Mouse (Mus musculus): ENCODE results near the gene Krtap1-5.
A peak's percentile ranks its signal among the peaks of the same experiment; 100 is the strongest.
"Not testable (repeated sequence)": the region's sequence is repeated elsewhere in the genome, so short reads cannot be mapped to it uniquely, and the experiment has no call there.

Gene Krtap1-5

DNA sequence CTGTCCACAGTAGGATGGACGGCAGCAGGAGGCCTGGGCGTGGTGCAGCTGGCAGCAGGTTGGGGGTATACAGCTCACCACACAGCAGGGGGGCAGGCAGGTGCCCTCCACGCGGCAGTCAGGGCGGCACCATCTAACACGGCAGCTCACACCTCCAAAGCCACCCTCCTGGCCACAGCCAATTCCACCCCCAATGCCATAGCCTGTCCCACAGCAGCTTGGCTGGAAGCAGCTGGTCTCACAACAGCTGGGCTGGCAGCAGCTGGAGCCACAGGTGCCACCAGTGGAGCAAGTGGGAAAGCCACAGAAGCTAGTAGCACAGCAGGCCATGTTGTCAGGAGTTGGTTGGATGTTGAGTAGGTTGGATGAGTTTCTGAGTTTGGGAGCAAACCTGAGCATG is at the start of gene Krtap1-5:
Krtap1-5 (minus strand) TSS at position 381 of the 400 bp plus-strand sequence.
- no peak for DNase-seq (ENCODE audit: low read depth, low spot score)

DNA sequence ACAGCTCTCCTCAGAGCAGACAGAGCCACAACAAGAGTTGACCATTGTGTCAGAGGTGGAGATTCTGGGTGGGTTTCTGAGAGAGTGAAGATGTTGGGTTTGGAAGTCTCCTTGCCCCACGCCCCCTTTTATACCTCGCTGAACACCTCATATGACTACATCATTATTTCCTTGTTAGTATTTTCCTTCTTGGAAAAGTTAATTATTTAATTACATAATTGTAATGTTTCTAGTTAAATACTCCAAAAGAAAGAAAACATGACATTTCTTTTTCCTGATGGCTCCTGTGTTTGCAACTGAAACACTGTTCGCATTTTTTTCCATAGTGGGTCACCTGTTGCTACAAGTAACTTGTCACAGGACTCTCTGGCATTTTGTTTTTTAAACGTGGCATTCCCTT is 47.3 kb upstream of the Krtap1-5 start, which contains the start of gene Krtap4-1:
Krtap4-1 (minus strand) TSS at position 101 of the 400 bp plus-strand sequence.
- no peak for DNase-seq (ENCODE audit: low read depth, low spot score)

DNA sequence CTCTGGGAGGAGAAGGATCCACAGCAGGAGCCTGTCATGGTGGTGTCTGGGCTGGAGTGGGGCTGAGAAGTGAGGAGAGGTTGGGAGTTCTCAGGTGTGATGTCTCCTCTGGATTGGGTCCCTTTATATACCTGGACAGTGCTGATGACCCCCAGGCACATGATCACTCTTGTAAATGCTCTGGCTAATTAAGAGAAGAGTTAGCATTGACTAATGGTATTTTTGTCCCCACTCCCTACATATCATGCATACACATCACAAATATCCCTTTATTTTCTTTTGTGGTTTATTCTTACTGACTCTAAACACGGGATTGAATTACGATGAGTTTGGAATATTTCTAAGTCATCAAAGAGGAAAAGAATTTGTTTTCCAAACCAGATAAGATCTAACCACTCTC is 39.5 kb upstream of the Krtap1-5 start, which contains the start of gene Gm11562:
Gm11562 (minus strand) TSS at position 101 of the 400 bp plus-strand sequence.
- DNase-seq (ENCODE audit: low read depth, low spot score) = no peak

DNA sequence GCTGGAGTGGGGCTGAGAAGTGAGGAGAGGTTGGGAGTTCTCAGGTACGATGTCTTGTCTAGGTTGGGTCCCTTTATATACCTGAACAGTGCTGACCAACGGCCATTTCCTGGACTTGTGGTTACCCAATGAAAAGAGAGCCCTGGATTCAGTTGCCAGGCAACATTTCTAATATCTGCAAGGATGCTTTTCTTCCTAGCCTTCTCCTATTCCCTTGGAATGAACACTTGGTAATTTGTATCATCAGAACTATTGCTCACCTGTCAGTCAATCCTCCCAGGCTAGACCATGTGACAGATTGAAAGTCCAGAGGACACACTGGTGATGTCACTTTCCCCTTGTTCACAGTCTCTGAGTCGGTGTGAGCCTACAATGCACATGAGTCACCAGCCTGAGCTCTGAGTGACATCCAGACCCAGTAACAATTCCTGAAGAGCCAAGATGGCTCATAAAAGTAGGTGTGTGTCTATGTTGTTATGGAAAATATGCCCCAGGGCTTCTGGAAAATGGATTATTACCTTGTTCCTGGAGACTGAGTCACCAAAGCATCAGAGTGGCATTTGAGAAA is 34.1 kb upstream of the Krtap1-5 start, which contains the start of gene Krtap2-4:
Krtap2-4 (minus strand) TSS at position 51 of the 568 bp plus-strand sequence.
- no peak for DNase-seq (ENCODE audit: low read depth, low spot score)

DNA sequence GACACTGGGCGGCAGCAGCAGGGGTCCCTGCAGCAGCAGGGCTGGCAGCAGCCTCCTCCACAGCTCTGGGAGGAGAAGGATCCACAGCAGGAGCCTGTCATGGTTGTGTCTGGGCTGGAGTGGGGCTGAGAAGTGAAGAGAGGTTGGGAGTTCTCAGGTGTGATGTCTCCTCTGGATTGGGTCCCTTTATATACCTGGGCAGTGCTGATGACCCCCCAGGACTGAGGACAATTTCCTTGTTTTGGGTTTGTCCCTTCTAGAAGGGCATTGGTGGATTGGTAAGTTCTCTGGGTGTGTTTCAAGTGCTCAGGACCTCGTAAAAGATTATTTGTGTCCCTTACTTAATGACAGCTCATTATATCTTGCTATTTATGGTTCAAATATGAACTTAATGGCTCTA is 29.3 kb upstream of the Krtap1-5 start, which contains the start of gene Gm11937:
Gm11937 (minus strand) TSS at position 101 of the 400 bp plus-strand sequence.
- not testable (repeated sequence) for DNase-seq (ENCODE audit: low read depth, low spot score)

DNA sequence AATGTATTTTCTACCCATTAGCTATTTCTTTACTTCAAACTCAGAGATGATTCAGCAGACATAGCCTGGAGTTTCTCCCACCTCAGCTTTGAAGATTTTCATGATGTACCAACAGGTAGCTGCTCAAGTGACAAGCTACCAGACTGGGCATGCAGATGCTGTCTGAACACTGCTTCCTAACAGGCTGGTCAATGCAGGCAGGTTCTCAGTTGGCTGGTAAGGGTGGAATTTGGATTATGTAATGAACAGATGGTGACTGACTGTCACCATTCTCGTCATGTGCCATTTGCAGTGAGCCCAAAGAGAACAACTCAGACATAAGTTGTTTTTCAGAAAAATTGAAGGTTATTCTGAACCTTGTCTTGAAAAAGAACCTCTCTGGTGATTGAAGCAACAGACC is 28.3 kb upstream of the Krtap1-5 start:
- DNase-seq (ENCODE audit: low read depth, low spot score) = no peak

DNA sequence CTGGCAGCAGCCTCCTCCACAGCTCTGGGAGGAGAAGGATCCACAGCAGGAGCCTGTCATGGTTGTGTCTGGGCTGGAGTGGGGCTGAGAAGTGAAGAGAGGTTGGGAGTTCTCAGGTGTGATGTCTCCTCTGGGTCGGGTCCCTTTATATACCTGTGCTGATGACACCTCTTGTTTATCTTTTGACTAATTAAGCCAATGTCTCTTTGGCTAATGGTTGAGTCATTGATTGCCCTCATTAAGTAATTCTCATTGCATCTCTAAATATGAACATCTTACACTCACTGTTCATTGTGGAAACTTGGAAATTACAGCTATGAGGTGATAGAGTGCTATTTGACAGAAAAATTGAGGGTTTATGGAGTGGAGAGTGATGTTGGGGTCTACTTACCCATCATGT is 22.4 kb upstream of the Krtap1-5 start, which contains the start of gene Gm11938:
Gm11938 (minus strand) TSS at position 101 of the 400 bp plus-strand sequence.
- not testable (repeated sequence) for DNase-seq (ENCODE audit: low read depth, low spot score)

DNA sequence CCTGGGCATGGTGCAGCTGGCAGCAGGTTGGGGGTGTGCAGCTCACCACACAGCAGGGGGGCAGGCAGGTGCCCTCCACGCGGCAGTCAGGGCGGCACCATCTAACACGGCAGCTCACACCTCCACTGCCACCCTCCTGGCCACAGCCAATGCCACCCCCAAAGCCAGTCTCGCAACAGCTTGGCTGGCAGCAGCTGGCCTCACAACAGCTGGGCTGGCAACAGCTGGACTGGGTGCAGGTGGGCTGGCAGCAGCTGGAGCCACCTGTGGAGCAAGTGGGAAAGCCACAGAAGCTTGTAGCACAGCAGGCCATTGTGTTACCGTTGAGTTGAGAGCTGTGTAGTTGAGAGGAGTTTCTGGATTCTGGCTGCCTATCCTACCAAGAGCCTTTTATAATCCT is 16.9 kb upstream of the Krtap1-5 start, which contains the start of gene Krtap9-3:
Krtap9-3 (minus strand) TSS at position 364 of the 400 bp plus-strand sequence.
- DNase-seq (ENCODE audit: low read depth, low spot score) = not testable (repeated sequence)

DNA sequence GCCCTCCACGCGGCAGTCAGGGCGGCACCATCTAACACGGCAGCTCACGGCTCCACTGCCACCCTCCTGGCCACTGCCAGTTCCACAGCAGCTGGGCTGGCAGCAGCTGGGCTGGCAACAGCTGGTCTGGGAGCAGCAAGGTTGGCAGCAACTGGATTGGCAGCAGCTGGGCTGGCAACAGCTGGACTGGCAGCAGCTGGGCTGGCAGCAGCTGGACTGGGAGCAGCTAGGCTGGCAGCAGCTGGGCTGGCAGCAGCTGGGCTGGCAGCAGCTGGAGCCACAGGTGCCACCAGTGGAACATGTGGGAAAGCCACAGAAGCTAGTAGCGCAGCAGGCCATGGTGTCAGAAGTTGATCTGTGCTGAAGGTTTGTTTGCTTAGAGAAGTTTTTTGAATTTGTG is 10.2 kb upstream of the Krtap1-5 start, which contains the start of gene Krtap1-3:
Krtap1-3 (minus strand) TSS at position 359 of the 400 bp plus-strand sequence.
- DNase-seq (ENCODE audit: low read depth, low spot score) = no peak

DNA sequence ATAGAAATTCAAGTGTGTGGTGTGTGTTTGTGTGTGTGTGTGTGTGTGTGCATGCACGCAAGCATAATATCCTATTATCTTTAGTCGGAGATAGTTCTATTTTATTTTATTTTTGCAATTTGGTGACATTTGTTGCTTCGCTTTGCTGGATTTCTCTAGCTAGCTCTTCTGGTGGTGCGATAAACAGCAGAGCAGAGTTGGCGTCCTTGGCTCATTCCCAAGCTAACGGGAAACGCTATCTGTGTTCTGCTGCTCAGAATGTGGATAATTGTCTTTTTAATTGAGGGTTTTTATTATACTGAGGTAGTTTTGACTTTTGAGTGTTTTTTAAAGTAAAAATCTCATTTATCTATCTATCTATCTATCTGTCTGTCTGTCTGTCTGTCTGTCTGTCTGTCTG is 4.3 kb upstream of the Krtap1-5 start:
- no peak for DNase-seq (ENCODE audit: low read depth, low spot score)

DNA sequence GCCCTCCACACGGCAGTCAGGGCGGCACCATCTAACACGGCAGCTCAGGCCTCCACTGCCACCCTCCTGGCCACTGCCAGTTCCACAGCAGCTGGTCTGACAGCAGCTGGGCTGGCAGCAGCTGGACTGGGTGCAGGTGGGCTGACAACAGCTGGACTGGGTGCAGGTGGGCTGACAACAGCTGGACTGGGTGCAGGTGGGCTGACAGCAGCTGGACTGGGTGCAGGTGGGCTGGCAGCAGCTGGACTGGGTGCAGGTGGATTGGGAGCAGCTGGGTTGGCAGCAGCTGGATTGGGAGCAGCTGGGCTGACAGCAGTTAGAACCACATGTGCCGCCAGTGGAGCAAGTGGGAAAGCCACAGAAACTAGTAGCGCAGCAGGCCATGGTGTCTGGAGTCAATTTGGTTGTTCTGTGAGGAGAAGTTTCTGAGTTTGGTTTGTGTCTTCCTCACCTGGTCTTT is 2.5 kb upstream of the Krtap1-5 start, which contains the start of gene Krtap1-4:
Krtap1-4 (minus strand) TSS at position 410 of the 460 bp plus-strand sequence.
- DNase-seq (ENCODE audit: low read depth, low spot score) = no peak

DNA sequence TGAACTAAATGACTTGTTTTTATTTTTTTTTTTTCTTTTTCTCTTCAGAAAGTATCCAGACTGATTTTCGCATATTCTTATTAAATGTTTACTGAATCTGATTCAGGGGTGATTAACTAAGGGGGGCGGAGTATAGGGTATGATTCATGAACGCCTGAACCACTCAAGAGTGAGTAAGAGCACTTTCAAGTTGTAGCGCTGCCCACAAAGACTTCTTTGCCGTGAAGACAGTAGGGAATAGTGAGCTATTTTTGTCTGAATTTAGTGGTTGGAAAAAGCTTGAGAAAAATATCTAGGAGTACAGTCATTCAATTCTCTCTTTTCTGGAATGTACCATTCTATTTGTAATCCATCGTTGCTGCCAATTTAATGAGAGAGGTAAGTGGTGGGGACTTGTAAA is 748 bp upstream of the Krtap1-5 start:
- no peak for DNase-seq (ENCODE audit: low read depth, low spot score)

DNA sequence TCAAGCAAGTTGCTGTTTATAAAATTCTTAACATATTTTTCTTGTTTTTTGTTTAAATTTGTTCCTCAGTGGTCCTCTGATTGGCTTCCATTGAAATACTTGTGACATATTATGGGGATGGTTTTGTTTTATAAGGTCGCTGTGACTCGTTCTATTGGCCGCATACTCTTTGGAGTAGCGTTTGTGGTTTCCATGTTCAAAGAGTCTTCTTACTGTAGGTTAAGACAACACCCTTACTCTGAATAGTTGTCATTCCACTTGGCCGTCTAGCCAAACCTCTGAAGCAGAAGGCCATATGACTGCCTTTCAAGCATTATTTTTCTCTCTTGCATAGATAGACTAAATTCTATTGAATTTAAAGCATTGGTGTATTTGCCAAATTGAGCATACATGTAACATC is 235 bp upstream of the Krtap1-5 start:
- DNase-seq (ENCODE audit: low read depth, low spot score) = no peak

DNA sequence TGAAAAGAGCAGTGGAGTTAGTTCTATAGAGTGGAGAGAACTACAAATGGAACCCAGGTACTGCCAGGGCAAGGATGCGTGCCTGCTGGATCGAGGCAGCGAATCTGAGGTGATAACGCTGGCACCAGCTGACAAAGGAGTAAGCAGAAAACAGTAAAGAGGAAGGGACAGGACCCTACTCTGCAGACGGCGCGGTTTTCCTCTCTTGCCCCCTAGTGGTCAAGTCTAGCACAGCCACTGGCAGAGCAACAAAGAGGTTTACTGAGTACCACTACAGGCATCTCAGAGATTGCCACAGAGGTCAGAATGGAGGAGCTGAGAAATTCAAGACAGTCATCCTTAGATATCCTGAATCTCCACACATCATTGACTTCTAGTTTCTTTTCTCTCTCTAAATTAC is 6.7 kb downstream of the Krtap1-5 start:
- peak; percentile 58 for DNase-seq (ENCODE audit: low read depth, low spot score)

DNA sequence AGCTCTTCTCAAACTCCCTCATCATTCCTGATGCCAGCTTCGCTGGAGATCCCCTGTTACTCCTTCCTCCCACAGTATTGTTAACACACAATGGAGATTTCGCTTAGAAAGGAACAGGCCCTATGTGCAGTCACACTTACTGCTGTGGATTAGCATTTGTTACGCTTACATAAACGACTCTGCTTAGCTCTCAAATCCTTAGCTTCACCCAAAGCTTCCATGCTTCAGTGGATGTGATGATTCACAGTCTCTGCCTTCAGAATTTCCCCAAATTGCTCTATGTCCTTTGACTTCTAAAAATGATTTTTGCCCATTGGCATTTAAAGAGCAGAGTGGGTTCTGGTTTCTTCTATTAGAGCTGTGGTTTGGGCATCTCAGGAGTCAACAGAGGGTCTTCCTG is 7.7 kb downstream of the Krtap1-5 start:
- DNase-seq (ENCODE audit: low read depth, low spot score) = no peak

DNA sequence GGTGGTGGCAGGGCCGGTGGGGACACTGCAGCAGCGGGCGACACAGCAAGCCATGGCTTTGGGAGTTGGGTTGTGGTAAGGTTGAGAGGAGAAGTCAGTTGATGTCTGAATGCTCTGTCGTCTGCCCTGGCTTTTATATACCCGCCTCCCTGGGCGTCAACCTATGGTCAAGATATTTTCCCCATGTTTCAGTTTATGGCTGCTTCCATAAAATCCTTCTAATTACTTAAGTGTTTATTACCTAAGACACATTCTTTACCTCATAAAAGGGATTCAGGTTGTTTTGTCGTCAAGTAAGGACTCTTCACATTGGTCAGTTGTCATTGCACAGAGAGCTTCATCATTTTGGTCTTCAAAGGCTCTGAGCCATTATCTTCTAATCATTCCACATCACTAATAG is 14.3 kb downstream of the Krtap1-5 start, which contains the start of gene Krtap3-1:
Krtap3-1 (minus strand) TSS at position 101 of the 400 bp plus-strand sequence.
- no peak for DNase-seq (ENCODE audit: low read depth, low spot score)

DNA sequence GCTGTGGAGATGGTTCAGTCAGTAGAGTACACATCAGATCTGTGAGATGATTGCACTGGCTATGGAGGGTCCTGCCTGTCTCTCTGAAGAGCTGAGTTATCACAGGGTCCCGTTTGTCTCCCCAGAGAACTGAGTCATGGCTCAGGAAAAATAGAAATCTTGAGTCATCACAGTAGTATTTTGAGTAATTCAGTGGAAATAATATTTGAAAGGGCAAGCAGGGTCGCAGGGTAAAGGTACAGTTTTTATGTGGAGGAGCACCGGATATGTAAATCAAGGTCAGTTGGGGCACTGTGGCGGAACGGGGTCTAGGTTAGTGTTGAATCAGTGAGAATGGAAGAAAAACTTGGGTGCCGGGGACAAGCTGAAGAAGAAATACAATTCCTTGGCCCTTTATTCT is 18.2 kb downstream of the Krtap1-5 start:
- no peak for DNase-seq (ENCODE audit: low read depth, low spot score)

DNA sequence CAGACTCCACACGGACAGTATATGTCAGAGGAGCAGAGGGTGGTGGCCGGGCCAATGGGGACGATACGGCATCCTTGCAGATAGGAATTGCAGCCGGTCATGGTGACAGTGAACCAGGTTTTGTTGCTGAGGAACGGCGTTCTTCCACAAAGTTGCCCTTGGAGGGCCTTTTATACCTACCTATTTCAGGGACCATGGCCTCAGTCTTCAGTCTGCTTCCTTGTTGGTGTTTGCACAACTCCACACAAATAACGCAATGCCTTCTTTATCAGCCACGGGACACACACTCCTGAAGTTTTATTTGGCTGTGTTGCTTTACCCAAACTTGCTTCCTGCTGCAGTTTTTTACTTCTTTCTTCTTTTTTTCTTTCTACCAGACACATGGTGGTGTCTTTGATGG is 21.4 kb downstream of the Krtap1-5 start, which contains the start of gene Gm11939:
Gm11939 (minus strand) TSS at position 101 of the 400 bp plus-strand sequence.
- no peak for DNase-seq (ENCODE audit: low read depth, low spot score)

DNA sequence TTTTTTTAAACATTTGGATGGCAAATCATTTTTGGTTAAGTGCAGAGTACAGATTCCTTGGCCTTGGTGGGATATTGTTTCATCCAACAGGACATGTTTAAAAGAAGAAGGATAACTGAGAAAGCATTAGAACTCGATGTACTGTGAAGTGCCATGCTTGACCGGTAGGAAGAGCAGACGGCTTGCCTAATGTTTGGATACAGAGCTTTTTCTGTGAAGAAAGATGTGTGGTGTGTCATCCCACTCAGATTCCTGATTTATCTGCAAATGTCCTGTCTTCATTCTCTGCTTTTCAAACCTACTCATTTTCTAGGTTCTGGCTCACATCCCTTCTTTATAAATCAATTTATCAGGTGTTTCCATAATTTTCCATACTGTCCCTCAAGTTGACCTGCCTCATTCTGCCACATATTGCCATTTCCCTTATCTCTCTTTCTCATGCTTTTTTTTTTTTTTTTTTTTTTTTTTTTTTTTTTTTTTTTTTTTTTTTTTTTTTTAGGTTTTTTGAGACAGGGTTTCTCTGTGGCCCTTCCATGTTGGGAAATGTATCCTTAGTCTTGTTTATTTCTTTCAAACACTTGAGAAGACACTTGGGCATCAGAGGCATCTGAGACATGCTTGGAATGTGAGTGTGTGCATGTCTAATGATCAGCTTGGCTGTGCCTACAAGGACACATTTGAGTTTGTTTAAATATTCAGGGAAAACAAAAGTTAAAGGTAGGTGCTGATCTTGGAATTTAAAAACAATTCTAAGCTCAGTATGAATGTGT is 22.7 kb downstream of the Krtap1-5 start:
- DNase-seq (ENCODE audit: low read depth, low spot score) = no peak

DNA sequence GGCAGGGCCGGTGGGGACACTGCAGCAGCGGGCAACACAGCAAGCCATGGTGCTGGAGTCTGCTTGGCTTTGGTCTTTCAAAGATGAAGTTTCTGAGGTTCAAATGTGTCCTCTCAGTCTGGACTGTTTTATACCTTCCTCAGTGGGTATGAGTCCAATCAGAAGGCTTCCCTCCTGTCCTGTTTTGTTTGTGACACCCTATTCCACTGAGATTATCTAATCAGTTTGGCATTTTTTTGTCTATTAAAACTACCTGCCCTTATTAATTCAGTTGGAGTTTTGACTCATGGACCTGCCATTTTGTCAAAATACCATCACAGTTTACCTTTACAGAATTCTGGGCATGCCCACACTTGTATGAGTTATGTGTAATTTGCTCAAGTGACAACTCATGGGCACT is 24.1 kb downstream of the Krtap1-5 start, which contains the start of gene Krtap3-2:
Krtap3-2 (minus strand) TSS at position 101 of the 400 bp plus-strand sequence.
- DNase-seq (ENCODE audit: low read depth, low spot score) = no peak

DNA sequence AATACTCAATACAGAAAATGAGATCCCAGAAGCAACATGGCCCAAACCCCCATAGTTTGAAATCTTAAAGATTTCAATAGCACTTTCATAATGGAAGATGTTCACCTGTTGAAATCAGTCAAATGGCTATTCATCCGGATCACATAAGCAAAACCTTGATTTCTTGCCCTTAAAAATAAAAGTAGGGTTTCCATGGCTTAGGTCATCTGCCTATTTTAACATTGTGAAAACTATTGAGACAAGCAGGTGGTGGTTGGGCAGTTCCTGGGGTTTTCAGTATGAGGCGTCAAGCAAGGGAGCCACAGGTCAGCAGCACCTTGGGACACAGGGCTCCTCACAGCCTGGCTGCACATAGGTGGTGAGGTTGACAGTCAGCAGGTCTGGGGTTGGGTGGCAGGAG is 24.6 kb downstream of the Krtap1-5 start:
- DNase-seq (ENCODE audit: low read depth, low spot score) = no peak

DNA sequence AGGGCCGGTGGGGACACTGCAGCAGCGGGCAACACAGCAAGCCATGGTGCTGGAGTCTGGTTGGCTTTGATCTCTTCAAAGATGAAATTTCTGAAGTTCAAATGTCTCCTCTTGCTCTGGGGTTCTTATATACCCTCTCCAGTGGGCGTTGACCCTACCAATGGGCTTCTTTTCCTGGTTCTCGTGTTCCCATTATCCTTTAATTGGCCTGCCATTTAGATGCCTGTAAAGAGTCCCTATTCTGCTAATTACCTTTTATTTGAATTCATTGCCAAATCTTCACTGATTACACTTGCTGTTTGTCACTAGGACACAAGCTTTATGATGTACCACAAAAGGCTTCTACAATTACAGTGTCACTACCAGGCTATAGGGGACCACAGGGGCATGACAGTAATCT is 30.1 kb downstream of the Krtap1-5 start, which contains the start of gene Krtap3-3:
Krtap3-3 (minus strand) TSS at position 101 of the 400 bp plus-strand sequence.
- DNase-seq (ENCODE audit: low read depth, low spot score) = no peak

All from embryo, embryonic 11.5 days (tissue).